Mouse (Mus musculus): Measurements from ENCODE around the gene Sorl1. TPM values are rescaled to one million over a fixed set of nuclear protein-coding genes. Genes with fewer than 3 reads are reported as not detected.
A peak's percentile ranks its signal among the peaks of the same experiment; 100 is the strongest.

Gene Sorl1
- polyA plus RNA-seq, 1 experiment from 2014 or later: 21.4 TPM

DNA sequence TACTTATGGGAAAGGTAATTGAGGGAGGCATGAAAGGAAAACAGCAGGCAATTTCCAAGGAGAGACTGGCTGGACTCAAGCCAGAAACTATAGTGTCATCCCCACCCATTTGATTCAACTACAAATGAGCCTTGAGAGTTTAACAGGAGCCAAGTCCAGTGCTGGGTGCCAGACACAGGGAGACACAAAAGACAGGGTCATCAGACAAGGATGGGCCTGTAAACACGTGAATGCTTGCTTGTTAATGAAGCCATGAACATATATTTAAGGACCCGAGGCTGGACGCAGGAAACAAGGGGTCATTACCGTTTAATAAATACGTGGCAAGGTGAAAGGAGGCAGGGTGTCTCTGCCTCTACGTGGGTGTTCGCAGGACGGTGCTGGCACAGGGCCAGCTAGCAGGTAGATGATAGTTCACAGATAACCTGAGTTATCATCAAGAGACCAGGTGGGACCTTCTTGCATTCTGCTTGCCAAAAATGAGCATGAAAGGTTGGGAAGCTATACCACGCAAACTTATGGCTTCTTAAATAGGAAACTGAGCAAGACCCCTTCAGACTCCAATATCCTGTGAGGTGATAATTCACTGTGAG lies 23.4 kb downstream of the Sorl1 start:
- 63% methylated on average over 9 of the region's 9 CpGs for WGBS
- Histone ChIP-seq H3K9me3 (ENCODE audit: control insufficient read depth, low read length) (no peaks in the 10 kb centered on the region), H3K27ac (no peak overlapping the region), H3K9ac (no peak overlapping the region), H3K27me3 (ENCODE audit: control insufficient read depth, insufficient read depth, low read length) (no peaks in the 10 kb centered on the region), H3K4me1 (replicated peaks; ENCODE audit: control insufficient read depth, insufficient read depth, low read length) (peaks cover 4% of the 10 kb centered on the region; the same call in 1 of the 2 replicates), H3K4me2 (replicated peaks) (no peak overlapping the region), H3K36me3 (replicated peaks; ENCODE audit: control insufficient read depth, insufficient read depth) (0 out of 2 replicates have a peak, but pooled peaks cover 4% of the 10 kb centered on the region), H3K4me3 (replicated peaks; ENCODE audit: low read length) (no peak overlapping the region)
- ATAC-seq (ENCODE audit: low FRiP score): no peak
- DNase-seq (ENCODE audit: low spot score): peak; percentile 31

DNA sequence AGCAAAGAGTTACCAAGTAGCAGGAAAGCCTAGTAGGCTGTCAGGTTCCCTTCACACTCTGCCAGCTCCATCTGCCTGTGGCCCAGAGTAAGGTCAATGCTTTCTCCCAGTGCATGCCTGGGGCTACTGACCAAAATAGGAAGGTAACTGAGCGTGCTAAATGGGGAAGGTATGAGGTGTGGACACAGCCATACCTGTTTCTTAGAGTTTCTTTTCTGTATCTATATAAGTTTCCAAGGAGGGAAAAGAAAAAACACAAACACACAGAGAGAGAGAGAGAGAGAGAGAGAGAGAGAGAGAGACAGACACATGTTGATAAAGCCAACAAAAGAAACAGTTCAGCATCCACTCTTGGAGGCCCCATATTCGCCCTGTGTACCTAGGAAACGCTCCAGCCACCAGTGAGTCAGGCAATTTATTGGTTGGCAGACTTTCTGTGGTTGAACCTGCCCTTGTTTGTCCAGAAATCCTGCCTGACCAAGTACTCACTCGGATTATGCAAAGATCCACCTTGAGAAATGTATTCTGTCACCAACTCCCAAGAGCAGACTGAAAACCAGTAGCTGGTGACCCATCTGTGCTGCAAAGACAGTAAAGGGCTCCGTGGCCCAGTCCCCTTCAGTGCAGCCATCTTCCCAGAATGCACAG lies 25.5 kb downstream of the Sorl1 start:
- no peaks in the 10 kb centered on the region for H3K27me3 ChIP-seq (ENCODE audit: control insufficient read depth, insufficient read depth, low read length)
- 0 out of 2 replicates have a peak, but pooled peaks cover 4% of the 10 kb centered on the region for H3K36me3 ChIP-seq (replicated peaks; ENCODE audit: control insufficient read depth, insufficient read depth)
- no peak overlapping the region for H3K27ac ChIP-seq
- WGBS: 91% methylated on average over 5 of the region's 5 CpGs
- H3K4me2 ChIP-seq (replicated peaks): no peak overlapping the region
- ATAC-seq (ENCODE audit: low FRiP score) (no peak), DNase-seq (ENCODE audit: low spot score) (no peak)
- H3K4me3 ChIP-seq (replicated peaks; ENCODE audit: low read length): no peak overlapping the region
- no peaks in the 10 kb centered on the region for H3K9me3 ChIP-seq (ENCODE audit: control insufficient read depth, low read length)
- peaks cover 12% of the 10 kb centered on the region for H3K4me1 ChIP-seq (replicated peaks; ENCODE audit: control insufficient read depth, insufficient read depth, low read length)
- no peak overlapping the region for H3K9ac ChIP-seq

DNA sequence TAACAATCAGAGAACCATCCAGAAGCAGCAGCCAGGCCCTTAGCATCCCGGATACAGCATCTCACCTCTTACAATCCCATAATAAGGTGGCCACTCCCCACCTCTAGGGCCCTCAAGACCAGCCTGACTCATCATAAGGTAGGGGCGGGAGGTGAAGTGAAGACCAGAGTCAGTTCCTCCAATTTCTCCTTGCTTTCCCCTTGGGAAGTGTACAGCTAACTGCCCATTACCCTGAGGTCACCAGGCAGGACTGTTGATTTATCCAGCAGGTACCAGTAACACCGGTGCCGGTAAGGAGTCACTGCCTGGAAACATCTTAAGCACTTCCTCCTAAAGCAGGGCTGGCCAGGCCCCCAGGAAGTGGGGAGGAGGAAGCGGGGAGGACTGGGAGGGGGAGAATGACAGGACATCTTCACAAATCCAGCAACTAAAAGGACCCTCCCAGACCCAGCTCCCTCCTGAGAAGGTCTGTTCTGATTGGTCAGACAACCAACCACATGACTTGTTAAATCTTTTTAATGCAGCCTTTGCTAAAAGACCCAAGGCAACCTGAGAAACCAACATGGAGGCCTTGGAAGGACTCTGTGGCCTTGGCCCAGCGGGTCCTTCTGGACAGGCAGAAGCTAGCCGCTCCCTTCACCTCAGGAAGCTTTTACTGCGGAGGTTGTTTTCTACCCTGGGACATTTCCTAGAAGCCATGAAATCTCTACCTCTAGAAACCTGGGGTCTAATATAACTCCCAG lies 26.2 kb downstream of the Sorl1 start:
- 0 out of 2 replicates have a peak, but pooled peaks cover 2% of the 10 kb centered on the region for H3K36me3 ChIP-seq (replicated peaks; ENCODE audit: control insufficient read depth, insufficient read depth)

DNA sequence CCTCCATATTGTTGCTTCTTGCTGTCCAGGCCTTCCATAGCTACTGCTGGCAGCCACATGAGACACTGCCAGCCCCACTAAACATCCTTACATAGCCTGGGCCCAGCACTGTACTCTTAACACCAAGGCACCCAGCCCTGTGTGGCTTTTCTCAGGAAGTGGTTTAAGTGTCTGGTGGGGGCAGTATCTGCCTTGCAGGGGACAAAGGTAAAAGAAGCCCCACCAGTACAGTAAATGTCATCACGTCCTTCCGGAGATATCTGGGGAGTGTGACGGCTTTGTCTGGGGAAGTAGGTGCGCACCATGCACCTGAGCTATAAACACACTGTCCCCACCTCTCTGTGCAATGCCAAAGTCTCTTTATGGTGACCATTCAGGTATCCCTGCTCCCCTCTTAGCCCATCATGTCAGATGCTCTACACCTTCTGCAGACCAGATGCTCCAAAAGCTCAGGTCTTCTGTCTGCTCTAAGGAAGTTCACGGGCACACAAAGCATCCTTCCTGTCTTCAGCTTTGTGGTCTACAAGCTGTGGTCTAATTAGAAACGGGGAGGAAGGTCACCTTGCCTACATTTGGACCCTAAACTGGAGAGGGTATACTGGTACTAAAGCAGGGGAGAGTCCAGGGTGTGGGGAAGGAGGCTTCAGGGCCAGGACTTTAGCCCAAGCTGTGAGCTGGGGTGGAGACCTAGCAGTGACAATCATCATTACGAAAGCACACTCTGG lies 26.9 kb downstream of the Sorl1 start:
- 88% methylated on average over 7 of the region's 7 CpGs for WGBS
- H3K4me1 ChIP-seq (replicated peaks; ENCODE audit: control insufficient read depth, insufficient read depth, low read length): peaks cover 12% of the 10 kb centered on the region
- no peak for DNase-seq (ENCODE audit: low spot score)
- no peak overlapping the region for H3K4me2 ChIP-seq (replicated peaks)
- no peaks in the 10 kb centered on the region for H3K9me3 ChIP-seq (ENCODE audit: control insufficient read depth, low read length)
- H3K27me3 ChIP-seq (ENCODE audit: control insufficient read depth, insufficient read depth, low read length): no peaks in the 10 kb centered on the region
- no peak overlapping the region for H3K9ac ChIP-seq
- 0 out of 2 replicates have a peak, but pooled peaks cover 3% of the 10 kb centered on the region for H3K36me3 ChIP-seq (replicated peaks; ENCODE audit: control insufficient read depth, insufficient read depth)
- no peak for ATAC-seq (ENCODE audit: low FRiP score)
- H3K27ac ChIP-seq: no peak overlapping the region
- H3K4me3 ChIP-seq (replicated peaks; ENCODE audit: low read length): no peak overlapping the region

More for the DNA sequence above, 26.2 kb downstream of the Sorl1 start:
- Histone ChIP-seq H3K4me1 (replicated peaks; ENCODE audit: control insufficient read depth, insufficient read depth, low read length) (peaks cover 12% of the 10 kb centered on the region), H3K27me3 (ENCODE audit: control insufficient read depth, insufficient read depth, low read length) (no peaks in the 10 kb centered on the region), H3K9me3 (ENCODE audit: control insufficient read depth, low read length) (no peaks in the 10 kb centered on the region), H3K27ac (no peak overlapping the region), H3K4me3 (replicated peaks; ENCODE audit: low read length) (no peak overlapping the region), H3K4me2 (replicated peaks) (no peak overlapping the region), H3K9ac (no peak overlapping the region)
- 94% methylated on average over 8 of the region's 8 CpGs for WGBS
- DNase-seq (ENCODE audit: low spot score) (no peak), ATAC-seq (ENCODE audit: low FRiP score) (no peak)

DNA sequence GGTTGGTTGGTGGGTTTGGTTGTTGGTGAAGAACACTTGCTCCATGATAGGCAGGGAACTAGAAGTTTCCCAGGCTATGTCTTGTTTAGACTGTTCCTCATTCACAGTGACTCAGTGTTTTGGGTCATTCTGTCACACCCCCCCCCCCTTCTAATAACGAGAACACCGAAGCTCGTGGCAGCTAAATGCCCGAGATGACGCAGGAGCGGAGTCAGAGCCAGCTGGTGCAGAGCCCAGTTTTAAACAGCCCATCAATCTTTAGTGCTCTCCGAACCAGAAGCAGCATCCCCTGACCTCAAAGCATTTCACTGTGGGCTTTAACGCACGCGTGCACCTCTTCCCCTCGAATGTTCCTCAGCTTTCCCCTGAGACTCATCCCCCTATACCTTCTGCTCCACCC lies 29.3 kb downstream of the Sorl1 start:
- Histone ChIP-seq H3K4me3 (replicated peaks; ENCODE audit: low read length) (no peak overlapping the region), H3K4me2 (replicated peaks) (no peak overlapping the region), H3K9ac (no peak overlapping the region), H3K4me1 (replicated peaks; ENCODE audit: control insufficient read depth, insufficient read depth, low read length) (peaks cover 8% of the 10 kb centered on the region), H3K9me3 (ENCODE audit: control insufficient read depth, low read length) (no peaks in the 10 kb centered on the region), H3K36me3 (replicated peaks; ENCODE audit: control insufficient read depth, insufficient read depth) (0 out of 2 replicates have a peak, but pooled peaks cover 11% of the 10 kb centered on the region), H3K27ac (no peak overlapping the region), H3K27me3 (ENCODE audit: control insufficient read depth, insufficient read depth, low read length) (no peaks in the 10 kb centered on the region)
- ATAC-seq (ENCODE audit: low FRiP score): no peak
- 41% methylated on average over 11 of the region's 11 CpGs for WGBS
- peak; percentile 56 for DNase-seq (ENCODE audit: low spot score)

DNA sequence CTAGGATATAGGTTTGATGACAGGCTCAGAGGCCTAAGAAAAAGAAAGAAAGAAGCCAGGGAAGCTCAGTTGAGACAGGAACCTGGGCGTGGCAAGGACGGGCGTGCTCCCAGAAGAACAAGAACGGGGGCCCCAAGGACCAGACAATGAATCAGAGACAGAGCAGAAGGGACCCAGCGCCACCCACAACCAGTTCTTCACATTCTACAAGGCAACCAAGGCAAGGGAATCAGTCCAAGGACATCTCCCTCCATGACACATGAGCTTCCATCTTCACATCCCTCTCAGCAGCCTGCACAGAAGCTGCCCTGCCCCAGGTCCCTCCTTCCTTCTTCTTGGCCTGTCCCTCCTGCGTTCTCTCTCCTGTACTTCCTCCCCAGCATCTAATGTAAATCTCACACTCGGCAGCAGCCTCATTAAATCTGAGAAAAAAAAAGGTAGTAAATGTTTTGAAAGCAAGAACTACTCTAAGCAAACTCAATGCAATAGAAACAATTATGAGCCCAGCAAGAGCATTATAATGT lies 30.0 kb downstream of the Sorl1 start:
- DNase-seq (ENCODE audit: low spot score): no peak
- Histone ChIP-seq H3K4me1 (replicated peaks; ENCODE audit: control insufficient read depth, insufficient read depth, low read length) (peaks cover 8% of the 10 kb centered on the region), H3K9me3 (ENCODE audit: control insufficient read depth, low read length) (no peaks in the 10 kb centered on the region), H3K27ac (no peak overlapping the region), H3K27me3 (ENCODE audit: control insufficient read depth, insufficient read depth, low read length) (no peaks in the 10 kb centered on the region), H3K4me2 (replicated peaks) (no peak overlapping the region), H3K9ac (no peak overlapping the region), H3K36me3 (replicated peaks; ENCODE audit: control insufficient read depth, insufficient read depth) (0 out of 2 replicates have a peak, but pooled peaks cover 14% of the 10 kb centered on the region), H3K4me3 (replicated peaks; ENCODE audit: low read length) (no peak overlapping the region)
- 87% methylated on average over 7 of the region's 7 CpGs for WGBS
- ATAC-seq (ENCODE audit: low FRiP score): no peak

DNA sequence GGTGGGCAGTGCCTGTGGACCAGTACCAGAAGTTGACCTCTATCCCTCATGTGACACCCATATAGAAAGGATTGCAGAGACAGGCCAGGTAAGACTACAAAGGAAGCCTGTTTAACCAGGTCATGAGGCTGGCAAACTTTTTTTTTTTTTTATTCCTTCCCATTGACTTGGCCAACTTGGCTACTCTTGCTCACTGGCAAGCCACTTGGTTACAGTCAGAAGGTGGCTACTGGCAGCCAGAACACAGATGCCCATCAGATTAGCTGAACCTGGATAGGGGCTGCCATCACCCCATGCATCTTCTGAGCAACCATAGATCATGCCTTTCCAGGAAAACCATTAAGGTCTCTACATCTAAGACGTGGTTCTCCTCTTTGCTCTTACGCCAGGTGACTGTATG lies 31.3 kb downstream of the Sorl1 start:
- Histone ChIP-seq H3K27ac (no peak overlapping the region), H3K4me3 (replicated peaks; ENCODE audit: low read length) (no peak overlapping the region), H3K36me3 (replicated peaks; ENCODE audit: control insufficient read depth, insufficient read depth) (0 out of 2 replicates have a peak, but pooled peaks cover 21% of the 10 kb centered on the region), H3K4me2 (replicated peaks) (no peak overlapping the region), H3K9me3 (ENCODE audit: control insufficient read depth, low read length) (no peaks in the 10 kb centered on the region), H3K4me1 (replicated peaks; ENCODE audit: control insufficient read depth, insufficient read depth, low read length) (peaks cover 8% of the 10 kb centered on the region), H3K27me3 (ENCODE audit: control insufficient read depth, insufficient read depth, low read length) (no peaks in the 10 kb centered on the region), H3K9ac (no peak overlapping the region)
- ATAC-seq (ENCODE audit: low FRiP score) (no peak), DNase-seq (ENCODE audit: low spot score) (no peak)
- WGBS: 92% methylated on average over 2 of the region's 2 CpGs

DNA sequence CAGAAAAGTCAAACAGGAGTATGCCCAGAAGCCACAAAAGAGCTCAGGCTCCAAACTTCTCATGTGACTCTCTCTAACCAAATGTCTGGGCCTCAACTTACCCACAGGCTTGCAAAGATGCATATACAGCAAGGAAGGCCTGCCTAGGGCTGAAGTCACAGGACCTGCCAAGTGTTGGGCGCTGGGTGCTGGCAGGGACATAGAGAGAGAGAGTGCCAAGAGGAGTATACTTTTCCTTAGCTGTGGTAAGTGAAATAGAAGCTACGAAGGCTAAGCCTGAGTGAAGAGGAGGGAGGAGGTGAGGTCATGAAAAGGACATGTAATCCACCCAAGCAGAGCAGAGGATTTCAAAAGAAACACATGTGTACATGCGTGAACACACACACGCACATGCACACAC lies 32.5 kb downstream of the Sorl1 start:
- H3K27me3 ChIP-seq (ENCODE audit: control insufficient read depth, insufficient read depth, low read length): no peaks in the 10 kb centered on the region

More for the DNA sequence above, 32.5 kb downstream of the Sorl1 start:
- ATAC-seq (ENCODE audit: low FRiP score): no peak
- Histone ChIP-seq H3K4me2 (replicated peaks) (no peak overlapping the region), H3K27ac (no peak overlapping the region), H3K9me3 (ENCODE audit: control insufficient read depth, low read length) (no peaks in the 10 kb centered on the region), H3K4me1 (replicated peaks; ENCODE audit: control insufficient read depth, insufficient read depth, low read length) (peaks cover 8% of the 10 kb centered on the region), H3K9ac (no peak overlapping the region), H3K4me3 (replicated peaks; ENCODE audit: low read length) (no peak overlapping the region), H3K36me3 (replicated peaks; ENCODE audit: control insufficient read depth, insufficient read depth) (0 out of 2 replicates have a peak, but pooled peaks cover 21% of the 10 kb centered on the region)
- no peak for DNase-seq (ENCODE audit: low spot score)
- WGBS: 90% methylated on average over 4 of the region's 4 CpGs

Measured in hindbrain, embryonic 14.5 days (tissue).